Mouse (Mus musculus) megakaryocyte, embryonic 14.5 days (primary cell): ENCODE measurements at regions not wholly inside any gene's neighbourhood (a gene's known extent, or its start where the extent isn't known, plus 50 kb on each side); places are given as distances from the start of the nearest gene placed in this dataset.

ENCODE experiments used
- FLI1 ChIP-seq: IDR thresholded peaks from 2 replicates; pipeline ENCODE4 v1.6.1; 2012; ENCODE audit warnings: low read length, inconsistent platforms, mixed read lengths
- GATA1 ChIP-seq: IDR thresholded peaks from 3 replicates; pipeline ENCODE4 v1.6.1; 2012; ENCODE audit warnings: mixed read lengths, low read length, inconsistent platforms, borderline replicate concordance

DNA sequence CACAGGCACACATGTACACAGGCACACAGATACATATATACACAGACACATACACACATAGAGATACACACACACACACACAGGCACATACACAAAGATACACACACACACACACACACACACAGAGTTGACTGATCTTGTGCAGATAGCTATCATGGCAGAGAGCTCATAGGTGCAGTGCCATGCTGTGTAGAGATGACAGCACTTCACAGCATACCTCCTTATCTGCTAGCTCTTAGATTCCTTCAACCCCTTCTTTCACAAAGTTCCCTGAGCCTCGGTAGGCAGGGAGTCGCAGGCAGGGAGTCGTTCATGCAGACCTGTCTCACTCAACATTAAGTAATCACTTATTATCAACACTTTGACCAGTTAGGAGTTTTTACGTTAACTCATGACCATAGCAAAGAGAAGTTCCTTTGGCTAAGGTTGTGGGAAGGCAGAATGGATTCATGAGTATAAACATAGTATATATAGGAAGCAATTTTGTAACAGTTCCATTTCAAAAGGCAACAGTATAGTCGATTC, 74.4 kb upstream of the Klf13 start:
- TF ChIP-seq GATA1 (no peak), FLI1 (no peak)
